Mouse (Mus musculus) erythroblast, adult 5-6 weeks (primary cell): ENCODE results near the gene Itpkb. TPM values are rescaled to one million over a fixed set of nuclear protein-coding genes. Genes with fewer than 3 reads are reported as not detected.

Experiments used
- ATAC-seq: replicated peaks from 2 replicates; pipeline ENCODE4 v1.8.0; 2016; ENCODE audit warnings: moderate number of reproducible peaks, mild to moderate bottlenecking, moderate TSS enrichment, inconsistent platforms; ENCODE audit not compliant: poor library complexity, low FRiP score, severe bottlenecking
- total RNA-seq, 2 experiments: library from RNA; stranded (forward) in 1 of 2; stranded (reverse) in 1 of 2; fragments of 150-400 nt in 1 of 2; fragments of 200-764, 138-1000 nt in 1 of 2; gene quantifications; 2 replicates each; pipeline versions ENCODE4 v1.2.3 to v1.2.4; 2015 to 2017; ENCODE audit warnings: low replicate concordance in 2 of 2

The Itpkb gene
- total RNA-seq, 2 experiments from 2014 or later = 2.3 to 3.2 TPM

DNA sequence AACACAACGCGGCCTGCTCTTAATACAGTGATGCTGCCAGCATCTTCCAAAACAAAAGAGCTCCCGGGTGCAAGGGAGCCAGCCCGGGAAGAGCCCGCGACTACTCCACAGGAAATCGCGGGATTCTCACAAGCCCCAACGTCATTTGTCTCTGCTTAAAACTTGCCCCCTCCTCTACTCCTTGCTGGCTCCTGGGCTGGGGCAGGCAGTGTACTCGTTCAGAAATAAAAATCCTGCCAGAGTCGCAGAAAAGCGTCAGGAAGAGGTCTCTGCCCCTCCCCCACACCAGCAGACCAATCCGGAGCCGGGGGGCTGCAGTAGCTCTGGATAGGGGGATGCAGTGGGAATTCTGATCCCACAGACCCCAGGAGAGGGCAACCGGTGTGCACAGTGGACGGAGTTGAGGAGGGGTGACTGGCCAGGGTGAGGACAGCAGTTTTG, 102.8 kb downstream of the Itpkb start:
- no peak for ATAC-seq

DNA sequence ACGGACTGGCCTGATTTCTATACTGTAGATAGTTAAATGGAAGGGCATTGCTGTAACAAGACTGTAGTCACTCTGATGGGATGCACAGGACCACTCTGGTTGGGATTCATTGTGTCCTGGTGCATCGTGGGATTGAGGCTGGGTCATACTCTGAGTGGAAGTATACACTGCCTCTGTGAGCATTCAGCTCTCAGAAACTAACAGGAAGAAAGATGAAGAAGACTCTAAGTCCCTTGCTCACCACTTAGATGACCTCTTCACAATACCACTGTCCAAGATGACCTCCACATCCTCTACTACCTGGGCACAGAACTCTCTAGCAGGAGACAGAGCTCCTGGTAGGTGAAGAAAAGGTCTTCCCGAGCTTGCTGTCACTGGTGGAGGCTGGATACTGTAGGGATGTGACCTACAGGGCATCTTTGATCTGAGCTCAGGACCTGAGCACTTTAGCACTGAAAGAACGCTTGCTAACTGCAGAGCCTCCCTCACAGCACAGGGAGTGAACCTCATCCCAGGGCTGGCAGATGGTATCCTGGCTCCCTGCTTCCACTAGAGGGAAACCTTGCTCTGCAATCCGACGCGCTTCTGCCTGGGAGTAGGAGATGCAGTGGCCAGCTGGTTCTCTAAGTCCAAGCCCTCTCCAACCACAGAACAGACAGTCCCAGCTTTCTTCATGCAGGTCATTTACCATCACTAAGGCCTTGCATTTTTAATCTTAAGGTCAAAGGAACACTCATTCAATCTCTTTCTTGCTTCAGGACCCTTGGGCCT, 103.7 kb downstream of the Itpkb start:
- ATAC-seq = no peak

DNA sequence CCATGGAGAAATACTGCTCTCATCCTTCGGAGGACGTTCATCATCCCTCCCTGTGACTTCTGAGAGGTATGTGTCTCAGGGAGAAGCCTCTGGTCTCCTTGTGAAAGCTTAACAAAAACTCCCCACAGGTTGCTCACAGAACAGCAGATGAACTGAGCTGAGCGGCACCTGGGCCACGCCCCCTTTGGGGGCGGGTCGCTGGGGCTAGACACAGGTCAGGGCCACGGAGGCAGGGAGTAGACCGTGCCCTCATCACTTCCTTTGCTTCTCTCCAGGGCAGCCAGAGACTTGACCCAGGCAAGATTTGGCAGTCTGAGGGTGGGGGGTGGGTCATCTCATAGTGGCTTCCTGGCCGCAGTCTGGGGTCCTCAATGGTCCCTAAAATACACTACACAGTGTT, 104.6 kb downstream of the Itpkb start:
- no peak for ATAC-seq

- no peak for ATAC-seq
Observed at GRCm38 (mm10) chr1:180439496-180439895, 109.2 kb downstream of the Itpkb start.

DNA sequence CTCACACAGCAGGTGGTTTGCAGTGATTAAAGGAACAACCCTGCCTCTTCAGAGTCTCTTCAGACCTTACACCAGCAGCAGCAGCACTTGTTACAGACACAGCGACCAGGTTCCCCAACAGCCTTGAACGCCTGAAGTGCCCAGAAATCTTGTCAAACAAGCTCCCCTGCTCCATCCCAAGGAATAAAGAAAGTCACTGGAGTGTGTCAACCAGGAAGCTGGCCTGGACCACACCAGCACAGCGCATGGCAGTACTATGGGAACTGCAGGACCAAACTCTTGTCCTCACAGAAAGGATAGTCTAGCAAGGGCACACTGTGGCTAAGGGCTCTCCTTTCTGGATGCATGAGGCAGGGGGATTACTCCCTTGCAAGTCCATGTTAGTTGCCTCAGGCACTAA, 114.1 kb downstream of the Itpkb start:
- no peak for ATAC-seq

DNA sequence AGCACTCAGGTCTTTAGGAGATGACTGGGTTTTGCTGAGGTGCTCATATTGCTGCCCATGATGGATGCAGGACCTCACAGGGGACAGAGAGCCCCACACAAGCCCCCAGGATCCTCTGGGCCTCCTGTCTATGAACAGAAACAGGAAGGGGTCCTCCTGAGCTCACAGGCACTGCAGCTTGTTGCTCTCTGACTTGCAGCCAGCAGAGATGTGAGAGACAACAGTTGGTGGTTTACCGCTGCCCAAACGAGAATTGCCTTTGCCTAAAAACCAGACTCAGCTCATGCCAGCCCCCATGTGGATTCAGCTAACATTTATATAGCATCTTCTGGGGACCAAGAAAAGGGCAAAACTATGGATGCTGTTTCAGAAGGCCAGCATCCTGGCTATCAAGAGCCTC, 119.4 kb downstream of the Itpkb start:
- ATAC-seq = no peak

DNA sequence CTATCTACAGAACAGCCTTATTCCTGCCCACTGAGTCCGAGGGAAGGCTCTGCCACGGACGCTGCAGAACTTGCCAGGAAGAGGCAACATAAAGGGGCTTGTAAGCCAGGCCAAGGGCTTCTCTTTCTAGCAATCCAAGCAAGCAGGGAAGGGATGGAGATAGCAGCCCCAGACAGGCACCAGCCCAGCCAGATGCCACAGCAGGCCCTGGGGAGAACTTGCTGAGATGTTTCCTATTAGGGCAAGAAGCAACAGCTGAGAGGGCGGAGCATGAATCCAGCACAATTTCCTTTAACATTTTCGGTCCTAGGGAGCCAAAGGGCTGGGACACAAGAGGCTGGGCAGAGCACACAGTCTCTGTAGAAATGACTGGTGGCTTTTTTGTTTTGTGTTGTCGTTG, 128.0 kb downstream of the Itpkb start:
- ATAC-seq = no peak

DNA sequence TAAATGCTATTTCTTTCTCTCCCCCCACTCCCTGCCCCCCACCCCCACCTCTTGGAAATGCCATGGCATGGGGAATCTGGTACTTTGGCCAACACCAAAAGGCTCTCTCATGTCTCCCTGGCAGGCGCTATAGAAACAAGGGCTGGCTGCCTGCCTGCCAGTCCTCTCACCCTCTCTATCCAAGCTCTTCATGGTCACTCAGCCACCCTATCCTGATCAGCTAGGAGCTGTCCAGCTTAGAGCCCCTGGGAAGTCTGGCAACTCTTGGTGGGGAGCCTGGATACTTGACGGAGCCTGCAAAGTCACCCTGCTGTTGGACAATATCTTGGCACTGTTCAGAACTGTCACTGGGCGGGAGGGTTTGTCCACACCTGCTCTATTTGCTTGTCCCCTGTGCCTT, 128.4 kb downstream of the Itpkb start:
- no peak for ATAC-seq

- no peak for ATAC-seq
Observed at GRCm38 (mm10) chr1:180460721-180461120, 130.4 kb downstream of the Itpkb start.

DNA sequence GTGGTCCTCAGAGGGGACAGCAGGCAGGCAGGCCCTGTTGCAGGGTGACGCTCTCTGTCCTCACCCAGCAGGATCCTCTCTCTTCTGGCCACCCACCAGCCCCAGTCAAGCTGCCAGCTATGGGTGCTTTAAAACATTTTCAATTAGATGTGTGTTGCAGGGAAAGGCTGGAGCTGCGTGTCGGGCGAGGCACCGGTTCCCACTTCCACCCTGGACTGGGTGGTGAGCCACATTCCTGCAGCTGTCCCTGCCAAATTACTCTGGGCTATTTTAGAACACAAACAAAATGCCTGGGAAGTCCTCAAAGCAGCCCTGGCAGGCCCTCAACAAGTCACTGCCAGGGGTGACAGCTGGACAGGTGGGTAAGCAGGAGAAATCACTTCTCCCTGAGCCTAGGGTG, 132.1 kb downstream of the Itpkb start:
- ATAC-seq = no peak

DNA sequence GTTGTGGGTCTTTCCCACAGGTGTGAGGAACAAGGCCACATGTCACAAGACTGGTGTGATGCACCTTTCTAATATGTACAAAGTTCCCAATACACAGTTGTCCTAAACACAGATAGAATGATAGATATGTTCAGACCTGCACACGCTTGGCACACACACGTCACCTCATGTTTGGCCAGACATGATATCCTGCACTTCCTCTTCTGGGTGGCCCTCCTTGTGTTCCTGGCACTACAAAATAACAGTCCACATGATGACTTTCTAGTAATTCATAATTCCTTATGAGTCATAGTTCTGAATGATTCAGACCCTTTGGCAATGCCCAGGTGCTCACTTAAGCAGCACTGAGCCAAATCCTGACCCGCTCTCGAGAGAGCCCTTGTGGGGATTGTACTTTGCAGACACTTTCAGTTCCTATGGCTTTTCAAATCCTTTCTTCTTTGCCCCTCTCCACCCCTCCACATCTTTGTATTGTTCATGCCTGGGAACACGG, 132.7 kb downstream of the Itpkb start:
- no peak for ATAC-seq

GRCm38 (mm10) chr1:180464357-180464756, 134.1 kb downstream of the Itpkb start:
- ATAC-seq = no peak

GRCm38 (mm10) chr1:180465620-180466019, 135.3 kb downstream of the Itpkb start:
- ATAC-seq = no peak

GRCm38 (mm10) chr1:180468004-180468403, 137.7 kb downstream of the Itpkb start:
- no peak for ATAC-seq

DNA sequence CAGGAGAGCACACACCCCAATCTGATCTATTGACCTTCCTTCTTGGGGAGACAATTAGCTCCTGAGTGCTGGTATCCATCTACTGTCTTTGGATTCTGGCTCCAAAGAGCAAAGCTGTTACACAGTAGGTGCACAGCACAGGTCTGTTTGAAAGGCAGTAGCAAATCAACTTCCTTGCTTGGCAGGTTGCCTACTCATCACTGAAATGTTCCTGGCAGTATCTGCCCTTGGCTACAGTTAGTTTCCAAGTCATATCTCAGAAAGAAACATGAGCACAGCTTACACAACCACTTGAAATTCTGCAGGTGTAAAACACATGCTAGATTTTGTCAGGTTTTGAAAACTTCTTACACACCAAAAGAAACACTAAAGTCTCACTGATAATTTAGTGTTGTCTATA, 143.3 kb downstream of the Itpkb start:
- ATAC-seq = no peak

Other genes starting within 250 kb of the Itpkb start
- 7.3 TPM in 1 of 2 replicates, not detected in the other for gene Coq8a, start 130.9 kb upstream of the Itpkb start, total RNA-seq (2015; ENCODE audit: low replicate concordance)
- gene Coq8a, start 130.9 kb upstream of the Itpkb start, total RNA-seq (2017; ENCODE audit: low replicate concordance) = 2.0 TPM in 1 of 2 replicates, not detected in the other
- gene Psen2, start 67.0 kb upstream of the Itpkb start, total RNA-seq (2015; ENCODE audit: low replicate concordance) = 7.5 and 7.9 TPM in 2 replicates
- gene Psen2, start 67.0 kb upstream of the Itpkb start, total RNA-seq (2017; ENCODE audit: low replicate concordance) = 7.2 and 7.4 TPM in 2 replicates
- gene Stum, start 153.0 kb downstream of the Itpkb start, total RNA-seq (2015; ENCODE audit: low replicate concordance) = not detected in 2 replicates
- gene Stum, start 153.0 kb downstream of the Itpkb start, total RNA-seq (2017; ENCODE audit: low replicate concordance) = not detected in 2 replicates
- 13.4 and 20.6 TPM in 2 replicates for gene Parp1, start 238.4 kb downstream of the Itpkb start, total RNA-seq (2015; ENCODE audit: low replicate concordance)
- 23.5 and 26.2 TPM in 2 replicates for gene Parp1, start 238.4 kb downstream of the Itpkb start, total RNA-seq (2017; ENCODE audit: low replicate concordance)